Mouse (Mus musculus) cerebellum, adult 2 months (tissue): ENCODE data around the gene Lrrc29.

Source experiments
- CTCF ChIP-seq: fragments of 200-500 bp; IDR thresholded peaks from 2 replicates; pipeline ENCODE4 v1.5.1; 2011; ENCODE audit warnings: low read depth, mild to moderate bottlenecking, control low read depth, low read length, moderate library complexity, borderline replicate concordance; ENCODE audit not compliant: insufficient read depth
- POLR2A ChIP-seq: fragments of 200-500 bp; IDR thresholded peaks from 2 replicates; pipeline ENCODE4 v1.6.1; 2011; ENCODE audit warnings: low read length, control low read depth, borderline replicate concordance; ENCODE audit not compliant: insufficient read depth

DNA sequence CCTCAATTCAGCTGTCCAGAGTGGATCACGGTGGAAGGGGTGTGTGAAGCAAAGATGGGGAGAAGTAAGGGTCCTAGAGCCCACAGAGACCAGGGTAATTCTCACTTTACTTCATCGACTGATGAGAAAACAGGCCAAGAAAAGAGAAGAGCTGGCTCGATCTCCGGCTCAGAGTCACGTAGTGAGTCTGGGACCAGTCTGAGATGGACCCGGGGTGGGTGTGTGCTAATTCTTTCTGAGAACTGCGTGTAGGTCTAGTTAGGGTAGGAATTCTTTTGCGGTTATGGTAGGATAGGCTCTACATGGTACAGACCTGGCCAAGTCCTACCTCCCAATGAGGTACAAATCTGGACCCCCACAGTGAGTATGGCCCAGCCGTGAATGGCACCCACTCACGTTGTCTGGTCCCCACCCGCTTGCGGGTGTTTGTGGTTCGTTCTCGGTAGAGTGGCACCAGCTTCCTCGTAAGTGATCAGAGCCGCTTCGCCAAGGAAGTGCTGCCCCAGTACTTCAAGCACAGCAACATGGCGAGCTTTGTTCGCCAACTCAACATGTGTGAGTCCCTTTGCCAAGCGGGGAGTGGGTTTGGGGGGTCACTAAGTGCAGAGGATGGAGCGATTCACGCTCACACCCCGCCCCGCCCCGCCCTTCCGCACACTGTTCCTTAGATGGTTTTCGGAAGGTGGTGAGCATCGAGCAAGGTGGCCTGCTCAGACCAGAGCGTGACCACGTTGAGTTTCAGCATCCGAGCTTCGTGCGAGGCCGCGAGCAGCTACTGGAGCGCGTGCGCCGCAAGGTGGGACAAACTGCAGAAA is 55.8 kb downstream of the Lrrc29 start:
- TF ChIP-seq POLR2A (no peak), CTCF (no peak)
